Mouse (Mus musculus) T-helper 1 cell (primary cell): ENCODE data around the gene Trappc10.

Source experiments
- in situ Hi-C: fragments of 300-600 bp; cut with MboI, MseI; formaldehyde crosslinking; loops from one replicate; pipeline ENCODE4 v1.15.1; 2025; ENCODE audit warnings: high pct_unique_total_duplicates

The Trappc10 gene

DNA sequence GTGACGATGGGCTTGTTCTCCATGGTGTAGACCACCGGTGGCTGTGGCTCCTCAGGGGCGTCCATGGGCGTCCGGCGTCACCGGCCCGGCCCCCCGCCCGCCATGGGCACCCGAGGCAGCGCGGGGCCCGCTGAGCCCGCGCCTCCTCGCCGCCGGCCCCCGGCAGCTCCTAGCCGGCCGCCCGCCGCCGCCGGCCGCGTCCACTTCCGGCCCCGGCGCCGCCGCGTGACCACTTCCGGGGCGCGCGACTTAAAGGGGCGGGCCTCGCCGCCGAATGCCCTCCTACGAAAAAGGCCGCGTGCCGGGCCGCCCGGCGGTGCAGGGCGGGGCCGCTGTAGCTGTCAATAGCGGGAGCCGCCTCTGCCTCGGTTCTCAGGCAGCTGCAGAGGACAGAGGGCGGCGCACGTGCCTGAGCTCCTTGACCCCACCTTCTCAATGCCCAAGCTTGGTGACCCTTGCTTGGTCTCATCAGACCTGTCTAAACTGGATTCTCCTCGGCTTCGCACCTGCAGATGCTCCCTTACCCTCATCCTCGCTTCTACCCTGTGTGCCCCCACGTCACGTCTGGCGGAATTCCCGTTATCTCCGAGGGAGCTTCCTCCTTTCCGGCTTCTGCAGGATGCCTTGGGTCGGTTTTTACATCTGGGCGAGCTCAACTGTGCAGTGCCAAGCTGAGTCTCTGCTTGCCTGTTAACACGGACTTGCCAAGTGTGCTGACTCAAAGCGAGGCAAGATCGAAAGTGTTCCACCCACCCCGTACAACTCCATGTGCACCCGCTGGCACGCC, at the start of gene Trappc10:
Trappc10 (minus strand) TSS at position 204 of the 787 bp plus-strand sequence.
- in situ Hi-C loops, result no loop called here

DNA sequence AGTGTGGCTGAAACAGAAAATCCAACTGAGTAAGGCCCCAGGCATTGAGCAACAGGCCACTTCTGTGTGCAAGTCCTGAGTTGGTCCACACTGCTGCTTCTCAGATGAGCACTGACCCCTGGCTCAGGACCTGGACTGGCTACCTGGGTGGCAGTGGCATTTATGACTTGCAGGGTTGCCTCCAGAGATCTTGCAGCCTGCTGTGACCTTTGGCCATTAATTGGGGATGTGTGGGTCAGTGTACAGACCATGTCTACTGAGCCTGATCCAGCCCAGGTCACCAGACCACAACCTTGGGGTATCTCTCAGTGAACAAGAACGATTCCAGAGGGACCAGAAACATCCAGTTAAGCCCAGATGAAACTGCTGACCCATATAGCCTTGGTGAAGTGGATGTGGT, 49.1 kb upstream of the Trappc10 start:
- in situ Hi-C loops, result loop anchor here (5.0 kb wide), 1 partner anchor 99 kb away; no protein-coding TSS in a partner anchor

DNA sequence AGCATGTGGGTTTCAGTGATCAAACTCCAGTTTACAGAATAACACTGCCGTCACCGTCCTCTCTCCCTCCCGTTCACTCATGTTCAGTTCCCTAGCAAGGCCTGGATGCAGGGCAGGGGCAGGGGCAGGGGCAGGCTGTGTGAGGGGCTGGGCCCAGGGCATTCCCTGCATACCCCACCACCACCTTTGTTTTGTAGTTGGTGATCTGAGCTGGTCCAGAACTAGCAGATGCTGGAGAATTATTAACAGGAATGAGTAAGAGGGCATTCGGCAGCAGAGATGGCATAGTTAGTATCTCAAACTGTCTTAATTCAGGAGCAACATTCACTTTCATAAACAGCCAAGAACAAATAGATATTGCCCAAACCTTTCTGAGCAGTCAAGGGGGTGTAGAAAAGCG, 47.9 kb upstream of the Trappc10 start:
- in situ Hi-C loops, result loop anchor here (5.0 kb wide), 1 partner anchor 100 kb away; no protein-coding TSS in a partner anchor

DNA sequence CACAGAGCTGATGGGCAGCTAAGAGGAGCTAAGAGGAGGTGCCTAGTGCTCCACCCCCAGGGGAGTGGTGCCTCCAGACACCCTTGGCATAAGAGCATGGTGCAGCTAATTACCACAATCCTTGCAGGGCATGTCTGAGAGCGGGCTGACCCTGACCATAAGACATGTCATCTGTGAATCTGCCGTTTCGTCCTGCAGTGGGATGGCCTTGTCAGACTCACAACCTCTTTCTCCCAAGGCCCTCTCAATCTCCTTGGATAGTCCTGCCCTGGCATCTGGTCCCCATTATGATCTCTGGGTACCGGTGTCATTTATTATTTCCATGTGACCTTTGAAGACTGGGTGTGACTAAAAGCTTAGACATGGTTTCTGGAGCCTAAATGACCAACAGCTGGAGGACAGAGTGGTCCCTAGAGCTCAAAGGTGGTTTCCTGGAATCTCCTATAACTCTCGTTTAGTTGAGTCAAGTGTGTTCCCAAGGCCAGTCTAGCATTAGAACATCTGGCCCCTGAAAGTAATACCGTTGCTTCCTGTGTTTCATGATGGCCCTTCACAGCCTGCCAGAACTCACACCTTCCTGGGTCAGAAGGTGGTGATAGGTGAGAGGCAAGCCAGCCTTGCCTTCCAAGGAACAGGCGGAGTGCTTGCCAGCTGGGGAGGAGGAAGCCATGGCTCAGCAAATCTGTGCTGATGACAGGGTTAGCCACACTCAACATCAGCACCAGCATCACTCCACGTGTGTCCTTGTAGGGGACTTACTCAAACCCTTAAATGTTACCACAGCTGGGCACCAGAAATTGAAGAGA, 46.5 kb upstream of the Trappc10 start:
- in situ Hi-C loops, result loop anchor here (5.0 kb wide), 1 partner anchor 101 kb away; no protein-coding TSS in a partner anchor

DNA sequence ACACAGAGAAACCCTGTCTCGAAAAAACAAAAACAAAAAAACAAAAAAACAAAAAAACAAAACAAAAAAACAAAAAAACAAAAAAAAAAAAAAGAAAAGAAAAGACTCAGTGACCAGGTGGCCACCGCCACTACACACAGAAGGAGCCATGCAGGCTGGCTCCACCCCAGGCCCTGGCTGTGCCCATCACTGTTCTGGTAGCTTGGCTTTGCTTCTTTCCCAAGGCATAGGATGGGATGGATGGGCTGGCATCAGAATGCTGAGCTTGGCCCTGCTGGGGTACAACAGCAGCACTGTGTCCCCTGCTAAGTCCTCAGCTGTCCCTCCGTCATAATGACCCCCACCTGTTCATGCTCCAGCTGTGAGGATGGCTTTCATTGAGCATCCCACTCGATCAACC, 44.5 kb upstream of the Trappc10 start:
- in situ Hi-C loops, result no loop called here

DNA sequence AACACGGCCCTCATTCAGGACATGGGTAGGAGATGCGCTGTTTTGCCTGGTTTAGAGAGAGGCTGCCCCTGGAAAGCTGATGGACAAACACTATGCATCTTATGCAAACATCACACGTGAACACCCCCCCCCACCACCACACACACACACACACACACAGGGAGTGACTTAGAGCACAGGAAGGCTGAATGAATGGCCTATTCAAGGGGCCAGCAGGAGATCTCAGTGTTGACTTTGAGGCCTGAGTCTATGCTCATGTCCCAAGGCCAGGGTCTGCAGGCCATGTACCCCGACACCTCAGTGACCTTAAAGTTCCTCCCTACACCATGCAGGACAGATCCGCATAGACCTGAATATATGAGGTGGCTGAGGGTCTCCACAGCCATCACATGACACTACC, 43.7 kb upstream of the Trappc10 start:
- in situ Hi-C loops, result no loop called here

DNA sequence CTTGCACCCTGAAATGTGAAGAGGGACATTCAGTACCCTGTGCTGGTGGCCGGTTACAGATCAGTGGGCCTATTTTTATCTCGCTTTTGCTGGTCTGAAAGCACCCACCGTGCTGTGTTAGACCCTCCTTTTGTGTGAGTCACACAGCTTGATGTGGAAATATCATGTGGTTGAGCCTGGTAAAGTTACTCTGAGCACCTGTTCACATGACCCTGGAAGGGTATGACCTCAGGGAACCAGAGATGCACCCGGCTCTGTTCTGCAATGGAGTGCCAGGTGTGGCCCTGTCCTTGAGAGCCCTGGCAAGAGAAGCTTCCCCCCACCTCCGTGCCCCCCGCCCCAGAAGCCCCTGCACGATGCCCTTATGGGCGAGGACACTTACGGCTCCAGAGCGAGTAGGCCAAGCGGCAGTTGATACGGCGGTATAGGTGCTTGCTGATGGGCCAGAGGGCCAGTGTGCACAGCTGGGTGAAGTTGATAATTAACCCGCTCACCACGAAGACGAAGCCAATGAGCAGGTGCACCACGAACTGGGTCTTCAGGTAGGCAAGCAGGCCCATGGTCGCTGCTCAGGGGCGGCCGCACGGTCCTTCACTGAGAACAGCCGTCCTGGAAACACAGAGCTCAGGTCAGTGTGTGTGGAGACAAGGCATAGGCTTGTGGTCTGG, 43.2 kb upstream of the Trappc10 start:
- in situ Hi-C loops, result no loop called here

DNA sequence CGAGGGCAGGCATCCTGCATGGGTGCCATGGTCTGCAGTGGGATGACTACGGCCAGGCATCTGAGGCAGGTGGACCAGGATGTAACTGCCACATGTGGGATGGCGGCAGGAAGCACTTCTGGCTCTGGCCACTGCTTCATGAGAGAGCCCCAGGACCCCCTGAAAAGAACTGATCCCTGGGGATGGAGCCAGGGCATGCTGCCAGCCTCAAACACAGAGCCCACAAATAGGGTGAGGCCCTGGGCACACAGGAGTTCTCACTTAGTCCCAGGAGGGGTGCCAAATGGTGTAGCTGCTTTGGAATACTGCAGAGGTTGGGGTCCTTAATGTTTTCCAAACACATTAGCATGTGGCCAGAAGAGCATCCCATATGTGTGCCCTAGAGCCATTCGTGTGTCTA, 41.5 kb upstream of the Trappc10 start:
- in situ Hi-C loops, result no loop called here

DNA sequence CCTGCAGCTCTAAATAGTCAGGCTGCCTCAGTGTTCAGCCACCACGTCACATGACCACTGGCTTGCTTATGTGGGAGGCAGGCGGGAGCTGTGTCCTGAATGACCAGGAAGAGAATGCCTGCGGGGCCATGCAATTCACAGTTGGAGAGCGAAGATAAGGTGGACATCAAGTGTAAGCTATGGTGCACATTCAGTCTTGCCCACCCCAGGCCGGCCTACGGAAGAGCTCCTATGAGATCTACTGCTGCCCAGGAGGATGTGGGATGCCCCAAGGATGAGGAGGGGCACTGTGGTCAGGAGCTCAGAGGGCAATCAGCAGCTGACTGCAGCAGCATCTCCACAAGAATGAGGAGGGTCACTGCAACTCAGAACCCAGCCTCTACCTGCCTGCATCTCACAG, 41.0 kb upstream of the Trappc10 start:
- in situ Hi-C loops, result no loop called here

DNA sequence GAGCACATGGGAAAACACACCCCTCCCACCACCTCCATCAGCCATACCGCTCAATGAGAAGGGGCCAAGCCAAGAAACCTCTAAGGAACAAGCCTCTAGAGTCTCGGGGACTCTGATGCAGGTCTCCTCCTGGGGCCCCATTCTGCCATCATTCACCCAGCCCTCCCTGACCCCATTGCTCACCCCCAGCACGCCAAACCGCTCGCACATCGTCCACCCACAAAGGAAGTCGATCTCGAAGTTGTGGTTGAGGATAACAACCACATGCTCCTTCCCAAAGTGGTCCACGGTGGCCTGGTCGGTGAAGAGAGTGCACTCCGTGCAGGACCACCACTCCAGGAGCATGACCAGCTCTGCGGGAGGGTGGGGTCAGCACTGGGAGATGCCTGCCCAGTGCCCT, 40.4 kb upstream of the Trappc10 start:
- in situ Hi-C loops, result no loop called here

DNA sequence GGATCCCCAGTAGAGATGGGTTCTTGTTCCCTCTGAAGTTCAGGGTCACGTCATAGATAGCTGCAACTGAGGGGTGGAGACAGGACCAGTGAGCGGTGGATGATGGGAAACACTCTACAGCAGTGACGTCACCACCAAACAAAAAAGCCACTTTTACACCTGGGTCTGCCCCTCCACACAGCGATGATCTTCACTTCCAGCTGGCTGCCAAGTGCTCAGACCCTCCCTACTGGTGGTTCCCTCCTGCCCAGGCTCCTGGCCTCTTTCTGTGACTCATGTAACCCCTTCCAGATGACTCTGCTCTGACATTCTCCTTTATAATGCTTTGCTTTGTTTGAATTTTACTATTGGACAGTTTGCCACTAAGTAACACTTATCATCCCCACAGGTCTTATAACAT, 38.0 kb upstream of the Trappc10 start:
- in situ Hi-C loops, result no loop called here

DNA sequence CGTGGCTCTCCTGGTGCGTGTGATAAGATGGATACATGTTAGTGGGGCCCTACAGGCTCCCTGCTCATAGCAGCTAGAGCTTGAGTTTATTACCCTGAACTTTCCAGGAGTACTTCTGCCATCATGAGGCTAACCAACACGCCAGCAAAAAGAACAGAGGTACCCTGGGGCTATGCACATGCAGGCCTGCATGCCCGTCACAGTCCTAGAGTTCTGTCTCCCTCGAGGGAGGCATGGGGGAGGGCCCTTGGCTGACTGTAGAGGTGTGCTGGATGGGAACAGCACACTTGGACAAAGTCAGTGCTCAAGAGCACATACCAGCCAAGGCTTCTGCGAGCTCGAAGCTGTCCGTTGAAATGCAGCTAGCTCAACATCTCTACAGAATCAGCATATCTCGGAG, 36.0 kb upstream of the Trappc10 start:
- in situ Hi-C loops, result no loop called here

DNA sequence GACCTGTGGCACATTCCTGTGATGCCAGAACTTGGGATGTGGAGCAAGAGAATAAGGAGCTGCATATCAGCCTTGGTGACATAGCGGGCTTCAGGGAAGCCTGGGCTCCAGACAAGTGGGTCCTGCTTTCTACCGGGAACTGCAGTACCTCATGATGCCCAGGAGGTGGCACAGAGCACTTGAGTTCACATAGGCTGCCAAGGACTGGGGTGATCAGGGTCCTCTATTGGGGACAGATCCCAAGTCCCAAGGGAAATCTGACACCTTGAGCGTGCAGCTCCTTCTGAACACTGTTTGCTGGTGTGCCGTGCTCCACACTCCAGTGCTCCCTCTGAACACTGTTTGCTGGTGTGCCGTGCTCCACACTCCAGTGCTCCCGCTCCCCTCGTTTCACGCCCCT, 34.8 kb upstream of the Trappc10 start:
- in situ Hi-C loops, result no loop called here

DNA sequence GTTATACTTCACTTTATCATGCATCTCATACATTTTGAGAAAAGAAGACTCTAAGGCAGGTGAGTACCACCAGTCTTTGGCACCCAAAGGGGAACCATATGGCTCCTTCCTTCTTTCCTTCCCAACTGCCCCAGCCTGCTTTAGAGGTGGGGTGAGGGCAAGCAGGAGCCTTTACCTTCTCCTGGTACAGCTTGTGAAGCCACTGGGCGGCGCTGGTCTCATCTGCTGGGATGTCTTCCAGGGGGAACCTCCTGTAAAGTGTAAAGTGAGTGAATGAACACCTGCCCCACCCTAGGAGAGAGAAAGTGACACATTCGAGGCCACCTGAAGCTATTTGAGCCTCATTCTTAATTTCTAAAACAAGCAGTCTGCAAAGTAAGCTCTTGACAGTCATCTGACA, 33.4 kb upstream of the Trappc10 start:
- in situ Hi-C loops, result no loop called here

DNA sequence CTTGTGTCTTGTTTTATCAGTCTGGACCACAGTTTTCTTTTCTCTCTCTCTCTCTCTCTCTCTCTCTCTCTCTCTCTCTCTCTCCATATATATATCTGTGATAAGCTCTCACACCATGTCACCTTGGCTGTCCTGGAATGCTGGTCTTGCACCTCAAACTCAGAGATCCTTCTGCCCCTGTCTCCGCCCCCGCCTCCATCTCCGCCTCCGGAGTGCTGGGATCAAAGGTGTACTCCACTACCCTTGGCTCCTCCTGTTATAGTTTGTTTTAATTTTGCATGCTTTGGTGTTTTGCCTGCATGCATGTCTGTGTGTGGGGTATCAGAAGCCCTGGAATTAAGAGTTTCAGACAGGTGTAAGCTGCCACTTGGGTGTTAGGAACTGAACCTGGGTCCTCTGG, 31.8 kb upstream of the Trappc10 start:
- in situ Hi-C loops, result no loop called here

DNA sequence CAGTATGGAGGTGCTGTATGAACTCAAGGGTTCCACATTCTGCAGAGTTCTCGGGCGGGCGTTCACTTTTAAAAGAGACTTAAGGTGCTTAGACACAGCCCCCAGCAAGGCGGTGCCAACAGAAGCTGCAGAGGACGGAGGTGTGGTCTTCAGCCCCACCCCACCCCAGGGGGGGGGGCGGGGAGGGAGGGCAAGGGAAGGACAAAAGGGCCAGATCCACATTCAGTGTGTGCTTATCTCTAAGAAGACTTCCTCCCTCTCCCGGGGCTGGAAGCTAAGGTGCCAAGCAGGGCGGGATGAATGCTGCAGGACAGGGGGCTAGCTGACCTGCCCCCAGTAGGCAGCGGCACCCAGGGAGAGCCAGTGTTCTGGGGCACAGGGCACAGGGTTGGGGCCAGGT, 28.5 kb upstream of the Trappc10 start:
- in situ Hi-C loops, result no loop called here

DNA sequence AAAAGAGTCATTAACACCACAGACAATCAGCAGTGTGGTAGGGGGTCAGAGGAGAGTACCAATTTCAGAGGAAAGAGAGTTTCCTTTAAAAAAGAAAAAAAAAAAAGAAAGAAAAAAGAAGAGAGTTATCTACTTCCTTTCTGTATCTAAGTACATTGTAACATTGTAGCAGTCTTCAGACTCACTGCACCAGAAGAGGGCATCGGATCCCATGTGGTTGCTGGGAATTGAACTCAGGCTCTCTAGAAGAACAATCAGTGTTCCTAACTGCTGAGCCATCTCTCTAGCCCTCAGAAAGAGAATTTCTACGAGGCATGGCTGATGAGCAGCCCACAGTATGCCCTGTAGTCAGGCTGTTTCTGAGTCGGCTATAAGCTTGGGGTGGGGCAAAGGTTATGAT, 21.4 kb upstream of the Trappc10 start:
- in situ Hi-C loops, result no loop called here

DNA sequence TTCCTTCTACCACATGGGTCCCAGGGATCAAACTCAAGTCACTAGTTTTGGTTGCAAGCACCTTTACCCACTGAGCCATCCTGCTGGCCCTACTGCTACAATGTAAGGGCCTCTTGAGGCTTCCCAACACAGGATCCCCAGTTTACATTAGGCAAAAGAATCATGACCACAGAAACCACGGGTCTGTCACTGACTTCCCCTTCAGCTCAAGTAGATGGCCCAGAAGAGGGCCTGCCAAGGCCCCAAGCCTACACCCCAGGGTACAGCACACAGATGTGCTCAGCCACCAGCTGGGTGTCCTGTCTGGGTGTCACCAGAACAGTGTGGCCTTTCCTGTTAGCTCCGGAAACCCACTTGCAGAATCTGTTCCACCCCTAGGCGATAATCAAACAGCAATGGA, 20.3 kb upstream of the Trappc10 start:
- in situ Hi-C loops, result no loop called here

DNA sequence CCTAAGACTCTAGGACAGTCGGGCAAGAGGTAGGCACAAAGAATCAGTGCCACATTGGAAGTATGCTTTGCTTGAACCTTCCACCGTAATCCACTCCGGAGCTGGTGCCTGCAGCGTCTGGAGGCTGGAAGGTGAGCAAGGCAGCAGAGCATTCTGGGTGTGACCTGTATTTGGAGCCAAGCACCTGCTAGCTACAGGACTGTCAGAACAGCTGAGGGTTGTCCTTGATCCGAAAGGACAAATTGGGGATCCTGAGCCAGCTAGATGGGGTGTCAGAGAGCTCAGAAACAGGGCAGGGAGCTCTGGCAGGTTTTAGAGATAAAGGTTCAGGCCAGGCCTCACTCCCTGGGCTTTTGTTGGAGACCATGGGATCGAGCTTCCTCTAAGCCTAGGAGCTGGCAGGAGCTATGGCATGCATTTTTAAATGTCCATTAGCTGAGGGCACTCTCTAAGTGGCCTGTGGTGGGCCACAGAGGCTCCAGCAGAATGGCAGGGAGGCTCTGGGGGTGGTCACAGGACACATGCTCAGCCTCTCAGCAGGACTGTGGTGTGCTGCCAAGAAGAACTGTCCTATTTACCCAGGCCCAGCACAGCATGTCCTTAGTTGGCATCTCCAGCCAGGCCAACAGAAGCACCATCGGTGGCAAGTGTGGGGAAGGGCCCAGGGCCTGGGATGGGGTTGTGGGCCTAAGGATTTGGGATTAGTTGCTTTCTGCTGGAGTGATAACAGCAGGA, 16.6 kb upstream of the Trappc10 start:
- in situ Hi-C loops, result no loop called here

DNA sequence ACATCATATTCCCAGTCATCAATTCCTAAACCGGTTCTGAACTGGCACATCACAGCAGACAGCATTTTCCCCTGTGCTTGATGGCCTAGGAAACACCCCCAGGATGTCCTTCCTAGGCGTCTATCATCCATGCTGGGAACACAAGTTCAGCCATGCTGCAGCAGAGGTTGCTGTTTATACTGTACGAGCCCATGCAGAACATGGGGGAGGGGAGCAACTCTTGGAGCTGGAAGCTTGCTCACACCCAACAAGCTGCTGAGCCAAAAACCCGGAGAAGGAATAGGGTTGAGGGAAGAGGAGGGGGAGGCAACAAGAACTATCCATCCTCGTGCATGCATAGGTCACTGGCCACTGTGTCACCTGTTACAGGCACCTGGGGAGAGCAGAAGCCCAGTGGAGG, 15.9 kb upstream of the Trappc10 start:
- in situ Hi-C loops, result no loop called here

DNA sequence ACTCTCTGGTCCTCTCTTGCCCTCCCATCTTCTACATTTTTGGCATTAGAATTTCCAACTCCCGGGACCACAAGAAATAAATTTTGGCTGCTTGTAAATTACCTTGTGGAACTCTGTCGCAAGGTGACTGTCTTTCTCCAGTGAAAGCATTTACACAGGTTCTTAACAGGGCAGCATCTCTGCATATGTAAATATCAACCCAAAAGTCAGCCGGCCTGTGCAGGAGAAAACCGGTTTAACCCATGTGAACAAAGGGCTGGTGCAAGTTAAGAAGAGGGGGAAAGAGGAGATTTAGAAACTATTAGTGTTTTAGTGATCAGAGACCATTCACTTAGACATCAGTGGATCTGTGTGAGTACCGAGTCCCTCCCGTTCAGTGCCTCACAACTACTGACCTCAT, 15.3 kb upstream of the Trappc10 start:
- in situ Hi-C loops, result no loop called here

DNA sequence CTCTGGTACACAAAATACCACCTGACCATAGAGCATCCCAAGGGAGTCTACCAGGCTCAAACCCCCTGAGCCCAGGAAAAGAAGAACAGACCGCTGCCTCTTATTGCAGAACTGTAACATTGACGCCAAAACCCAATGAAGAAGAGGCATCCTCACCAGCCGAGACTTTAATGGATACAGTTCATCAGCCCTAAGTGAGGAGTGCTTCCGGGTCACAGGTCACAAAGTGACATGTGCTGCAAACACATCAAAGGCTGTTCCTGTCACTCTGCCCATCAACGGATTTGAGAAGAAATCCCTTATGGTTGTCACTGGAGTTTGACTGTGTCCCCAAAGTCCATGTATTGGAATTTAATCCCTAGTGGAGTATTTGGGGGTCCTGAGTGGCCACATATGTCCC, 14.8 kb upstream of the Trappc10 start:
- in situ Hi-C loops, result no loop called here
